Mouse (Mus musculus) G1E (cell line): ENCODE measurements around the gene Zc3h6. TPM values are rescaled to one million over a fixed set of nuclear protein-coding genes. Genes with fewer than 3 reads are reported as not detected.
"Not testable (repeated sequence)": the region's sequence is repeated elsewhere in the genome, so short reads cannot be mapped to it uniquely, and the experiment has no call there.

Experiments
- ATAC-seq: 2 replicates; pipeline ENCODE4 v1.8.0; 2016; ENCODE audit warnings: mild to moderate bottlenecking; ENCODE audit not compliant: insufficient number of reproducible peaks, poor library complexity, low FRiP score, severe bottlenecking; ENCODE audit errors: extremely low read depth
- DNase-seq: peaks from one replicate; pipeline ENCODE4 v3.0.0; 2012; ENCODE audit warnings: low spot score
- H3K27me3 ChIP-seq: 2 replicates; pipeline ENCODE4 v1.6.1; 2012; ENCODE audit warnings: mild to moderate bottlenecking, low read length, inconsistent platforms; ENCODE audit not compliant: insufficient read depth
- H3K36me3 ChIP-seq: replicated peaks from 2 replicates; pipeline ENCODE3; 2012; ENCODE audit warnings: mild to moderate bottlenecking, inconsistent platforms
- H3K4me1 ChIP-seq: 2 replicates; pipeline ENCODE4 v1.6.1; 2012; ENCODE audit warnings: low read depth, low read length, inconsistent platforms, mixed read lengths; ENCODE audit not compliant: insufficient read depth
- H3K4me3 ChIP-seq: 2 replicates; pipeline ENCODE4 v1.5.1; 2012; ENCODE audit warnings: low read depth, mild to moderate bottlenecking, inconsistent platforms, low read length, moderate library complexity, mixed read lengths
- H3K9me3 ChIP-seq: replicated peaks from 2 replicates; pipeline ENCODE4 v1.6.1; 2012; ENCODE audit warnings: inconsistent platforms
- CTCF ChIP-seq: IDR thresholded peaks from 2 replicates; pipeline ENCODE4 v1.5.1; 2012; ENCODE audit warnings: low read depth, low read length, inconsistent platforms, mixed read lengths
- GATA1 ChIP-seq: IDR thresholded peaks from 2 replicates; pipeline ENCODE4 v1.6.1; 2012; ENCODE audit warnings: borderline replicate concordance, low read length, inconsistent platforms, mixed read lengths
- GATA2 ChIP-seq: IDR thresholded peaks from 2 replicates; pipeline ENCODE4 v1.6.1; 2012; ENCODE audit warnings: low read depth, low read length, inconsistent platforms, borderline replicate concordance
- POLR2AphosphoS5 ChIP-seq: IDR thresholded peaks from 2 replicates; pipeline ENCODE4 v1.6.1; 2012; ENCODE audit warnings: low read depth, low read length, inconsistent platforms; ENCODE audit not compliant: insufficient replicate concordance
- TAL1 ChIP-seq: conservative IDR thresholded peaks from 2 replicates; pipeline ENCODE4 v1.6.1; 2012; ENCODE audit warnings: low read depth, low read length, inconsistent platforms, mixed read lengths
- polyA plus RNA-seq: library from polyadenylated mRNA; stranded (reverse); fragments of >175 nt; gene quantifications from 2 replicates; pipeline ENCODE4 v1.2.3, GENCODE M21; 2012
- total RNA-seq, 2 experiments: library from RNA; stranded (forward) in 1 of 2; stranded (reverse) in 1 of 2; fragments of 200-1000 nt in 1 of 2; fragments of >200 nt in 1 of 2; fragmentation: Nextera tagmentation in 1 of 2; gene quantifications; 2 replicates each; pipeline ENCODE4 v1.2.3; 2014 to 2017

The Zc3h6 gene
- total and polyA plus RNA-seq, 3 experiments, result 1.9 to 9.6 (median 2.2) TPM

- TF ChIP-seq CTCF (no peak), GATA1 (no peak), POLR2AphosphoS5 (no peak), TAL1 (no peak), GATA2 (no peak)
- H3K9me3 ChIP-seq, result no peaks in the 10 kb centered on the region
- H3K4me1 ChIP-seq, result peaks cover 11% of the 10 kb centered on the region; the same call in 1 of the 2 replicates
- H3K27me3 ChIP-seq, result no peaks in the 10 kb centered on the region
- peak within 1 kb of the TSS; percentile 88 for H3K4me3 ChIP-seq
- DNase-seq, result peak; percentile 44
- no peaks in the 10 kb centered on the region for H3K36me3 ChIP-seq
- no peak for ATAC-seq
These were observed 649 bp downstream of the Zc3h6 start, which contains the start of gene Gm10762 for GRCm38 (mm10) chr2:128967661-128968441. Gene Gm10762 (minus strand): TSS chr2:128967725.

- no peak for DNase-seq
These were observed 1.4 kb downstream of the Zc3h6 start for GRCm38 (mm10) chr2:128968475-128969083.

GRCm38 (mm10) chr2:128972301-128972700 is 5.1 kb downstream of the Zc3h6 start:
- no peak for DNase-seq
- Histone ChIP-seq H3K27me3 (no peaks in the 10 kb centered on the region), H3K36me3 (no peaks in the 10 kb centered on the region), H3K4me1 (peaks cover 5% of the 10 kb centered on the region; the same call in 1 of the 2 replicates), H3K9me3 (no peaks in the 10 kb centered on the region), H3K4me3 (no peak overlapping the region)
- no peak for ATAC-seq
- TF ChIP-seq CTCF (no peak), TAL1 (no peak), GATA1 (no peak), GATA2 (no peak), POLR2AphosphoS5 (no peak)

More at GRCm38 (mm10) chr2:128968475-128969083, 1.4 kb downstream of the Zc3h6 start:
- Histone ChIP-seq H3K4me1 (peaks cover 11% of the 10 kb centered on the region; the same call in 1 of the 2 replicates), H3K27me3 (no peaks in the 10 kb centered on the region), H3K36me3 (no peaks in the 10 kb centered on the region), H3K4me3 (peak overlapping the region; percentile 88), H3K9me3 (no peaks in the 10 kb centered on the region)
- TF ChIP-seq POLR2AphosphoS5, result no peak
- no peak for TF ChIP-seq GATA2
- TF ChIP-seq TAL1, result no peak
- TF ChIP-seq GATA1, result no peak
- no peak for TF ChIP-seq CTCF
- no peak for ATAC-seq

- Histone ChIP-seq H3K4me1 (no peaks in the 10 kb centered on the region), H3K4me3 (no peak overlapping the region), H3K27me3 (no peaks in the 10 kb centered on the region), H3K36me3 (no peaks in the 10 kb centered on the region), H3K9me3 (no peaks in the 10 kb centered on the region)
- DNase-seq, result no peak
- ATAC-seq, result no peak
- TF ChIP-seq TAL1, result no peak
These were observed 8.4 kb downstream of the Zc3h6 start for GRCm38 (mm10) chr2:128975572-128975971.

- no peaks in the 10 kb centered on the region for H3K9me3 ChIP-seq
- no peaks in the 10 kb centered on the region for H3K4me1 ChIP-seq
- DNase-seq, result no peak
- TF ChIP-seq POLR2AphosphoS5, result no peak
- no peak for ATAC-seq
- H3K4me3 ChIP-seq, result no peak overlapping the region
- H3K27me3 ChIP-seq, result peaks cover 15% of the 10 kb centered on the region; the same call in 1 of the 2 replicates
- no peaks in the 10 kb centered on the region for H3K36me3 ChIP-seq
These were observed 17.5 kb downstream of the Zc3h6 start for GRCm38 (mm10) chr2:128984746-128985145.

GRCm38 (mm10) chr2:129004872-129005271 is 37.7 kb downstream of the Zc3h6 start:
- H3K4me3 ChIP-seq, result no peak overlapping the region
- TF ChIP-seq TAL1 (no peak), GATA2 (no peak)
- ATAC-seq (no peak), DNase-seq (no peak)
- H3K27me3 ChIP-seq, result no peaks in the 10 kb centered on the region
- no peaks in the 10 kb centered on the region for H3K4me1 ChIP-seq
- H3K9me3 ChIP-seq, result no peaks in the 10 kb centered on the region
- H3K36me3 ChIP-seq, result no peaks in the 10 kb centered on the region

GRCm38 (mm10) chr2:129006194-129006749 is 39.1 kb downstream of the Zc3h6 start:
- Histone ChIP-seq H3K4me1 (no peaks in the 10 kb centered on the region), H3K36me3 (no peaks in the 10 kb centered on the region), H3K9me3 (no peaks in the 10 kb centered on the region), H3K4me3 (no peak overlapping the region), H3K27me3 (no peaks in the 10 kb centered on the region)
- no peak for DNase-seq
- TF ChIP-seq CTCF, result no peak
- no peak for TF ChIP-seq POLR2AphosphoS5
- no peak for TF ChIP-seq GATA1
- TF ChIP-seq TAL1, result no peak
- no peak for TF ChIP-seq GATA2
- ATAC-seq, result no peak

GRCm38 (mm10) chr2:129008867-129009266 is 41.7 kb downstream of the Zc3h6 start:
- not testable (repeated sequence) for H3K36me3 ChIP-seq, H3K27me3 ChIP-seq, ATAC-seq, H3K4me1 ChIP-seq, DNase-seq, H3K4me3 ChIP-seq, H3K9me3 ChIP-seq
